Mouse (Mus musculus): ENCODE results near the gene Tiam1.

DNA sequence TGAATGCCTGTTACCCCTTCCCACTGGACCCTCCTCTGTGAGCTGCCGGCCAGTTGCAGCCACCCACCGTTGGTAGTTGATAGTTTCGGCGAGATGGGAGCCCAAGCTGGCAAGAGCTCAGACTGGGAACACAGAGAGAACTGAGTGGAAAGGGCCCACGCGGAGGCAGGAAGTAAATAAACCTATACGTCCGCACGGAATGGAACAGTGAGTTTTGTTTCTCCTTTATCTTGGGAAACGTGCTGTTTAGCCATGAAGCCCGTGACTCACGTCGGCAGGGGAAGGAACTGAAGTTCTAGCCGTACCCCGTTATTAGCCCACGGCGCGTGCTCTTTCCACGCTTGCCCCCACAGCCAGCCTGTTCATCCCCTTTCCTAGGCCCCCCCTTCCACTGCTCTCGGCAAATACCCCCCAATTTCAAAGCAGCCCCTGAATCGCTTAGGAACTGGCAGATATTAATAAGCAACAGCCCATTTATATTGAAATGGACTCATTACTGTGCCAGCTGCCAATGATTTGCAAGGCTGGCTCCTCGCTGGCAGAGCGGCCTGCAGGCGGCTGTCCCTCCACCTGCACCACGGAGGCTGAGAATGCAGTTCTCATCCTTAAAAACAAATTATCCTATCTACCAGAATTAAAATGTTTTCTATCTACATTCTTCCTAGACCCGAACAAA is 234.0 kb downstream of the Tiam1 start:
- no peak for TF ChIP-seq CTCF (IDR thresholded peaks at IDR 0.05; ENCODE audit: low read depth)
- no peak for TF ChIP-seq EP300 (IDR thresholded peaks at IDR 0.05; ENCODE audit: low read depth)

All from liver, embryonic 14.5 days (tissue).